Mouse (Mus musculus) limb, embryonic 14.5 days (tissue): ENCODE data around the gene Rin3. TPM values are rescaled to one million over a fixed set of nuclear protein-coding genes. Genes with fewer than 3 reads are reported as not detected.

Source experiments
- ATAC-seq: fragments of 200-750 bp; cut with Nextera tagmentation; 2 replicates; pipeline ENCODE4 v1.8.0; 2017; ENCODE audit warnings: low read depth, moderate number of reproducible peaks, moderate TSS enrichment; ENCODE audit not compliant: low FRiP score
- DNase-seq: peaks from one replicate; pipeline ENCODE4 v3.0.0-alpha.2; 2015; ENCODE audit warnings: low spot score
- H3K27ac ChIP-seq: fragments of 300-500 bp; sonication (generic); replicated peaks from 2 replicates; pipeline ENCODE4 v1.5.1; 2014; ENCODE audit warnings: low read depth, mild to moderate bottlenecking, low read length, moderate library complexity, mixed read lengths
- H3K27me3 ChIP-seq: fragments of 300-500 bp; sonication (generic); 2 replicates; pipeline ENCODE4 v1.6.1; 2014; ENCODE audit warnings: low read length, mixed read lengths; ENCODE audit not compliant: control insufficient read depth, insufficient read depth
- H3K36me3 ChIP-seq: fragments of 300-500 bp; sonication (generic); 2 replicates; pipeline ENCODE4 v1.6.1; 2014; ENCODE audit warnings: mild to moderate bottlenecking, low read length, moderate library complexity, mixed read lengths; ENCODE audit not compliant: control insufficient read depth, insufficient read depth
- H3K4me1 ChIP-seq: fragments of 300-500 bp; sonication (generic); 2 replicates; pipeline ENCODE4 v1.6.1; 2014; ENCODE audit warnings: antibody characterized with exemption, low read length, mixed read lengths; ENCODE audit not compliant: control insufficient read depth, insufficient read depth
- H3K4me2 ChIP-seq: fragments of 300-500 bp; sonication (generic); replicated peaks from 2 replicates; pipeline ENCODE4 v1.6.1; 2014; ENCODE audit warnings: low read depth, mild to moderate bottlenecking, low read length, moderate library complexity; ENCODE audit not compliant: severe bottlenecking
- H3K4me3 ChIP-seq: fragments of 300-500 bp; sonication (generic); replicated peaks from 2 replicates; pipeline ENCODE4 v1.5.1; 2014; ENCODE audit warnings: low read length
- H3K9ac ChIP-seq: fragments of 300-500 bp; sonication (generic); 2 replicates; pipeline ENCODE4 v1.6.1; 2014; ENCODE audit warnings: mild to moderate bottlenecking, low read depth, low read length, moderate library complexity; ENCODE audit not compliant: severe bottlenecking
- H3K9me3 ChIP-seq: fragments of 300-500 bp; sonication (generic); 2 replicates; pipeline ENCODE4 v1.6.1; 2016; ENCODE audit warnings: low read length; ENCODE audit not compliant: control insufficient read depth
- POLR2A ChIP-seq: fragments of 200-500 bp; IDR thresholded peaks from 2 replicates; pipeline ENCODE4 v1.8.0; 2012; ENCODE audit warnings: inconsistent platforms, mild to moderate bottlenecking, moderate library complexity, borderline replicate concordance; ENCODE audit not compliant: insufficient read depth, insufficient read length; ENCODE audit errors: extremely low read depth
- WGBS: fragments of 180-500 bp; shearing (Covaris S2); extraction: QIAGEN DNeasy Blood & Tissue Kit; methylation state at CpG from one replicate; pipeline ENCODE4 v1.1.7; 2014; 5-methylcytosine and 5-hydroxymethylcytosine counted together
- polyA plus RNA-seq, 2 experiments: library from polyadenylated mRNA; depleted of rRNA in 1 of 2; stranded (reverse) in 1 of 2; unstranded in 1 of 2; fragments of >200 nt; fragmentation: Nextera tagmentation in 1 of 2; extraction: Ambion mirVana in 1 of 2; gene quantifications; 2 replicates each; pipeline versions ENCODE4 v1.2.1 to v1.2.3; 2012 to 2014

The Rin3 gene
- polyA plus RNA-seq, 2 experiments = 10.0 to 10.8 TPM

DNA sequence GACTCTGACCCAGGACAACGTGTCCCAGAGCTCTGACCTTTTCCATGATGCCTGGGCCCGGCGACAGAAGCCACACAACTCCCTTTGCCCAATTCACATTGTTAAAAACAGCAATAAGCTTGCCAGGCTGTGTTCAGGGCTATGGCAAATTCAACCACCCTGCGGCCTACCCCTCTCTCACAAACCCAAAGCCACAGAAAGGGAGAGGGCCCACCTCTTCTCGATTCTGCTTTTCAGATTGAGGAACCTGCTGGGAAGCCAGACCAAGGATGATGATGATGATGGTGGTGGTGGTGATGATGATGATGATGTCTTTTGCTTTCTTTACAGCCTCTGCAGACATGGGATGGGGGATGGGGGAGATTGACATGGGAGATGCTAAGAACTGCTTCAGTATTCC, 36.6 kb upstream of the Rin3 start:
- no peak for ATAC-seq
- H3K27me3 ChIP-seq = no peaks in the 10 kb centered on the region
- H3K4me3 ChIP-seq = no peak overlapping the region
- DNase-seq = no peak
- no peak overlapping the region for H3K27ac ChIP-seq
- H3K9me3 ChIP-seq = no peaks in the 10 kb centered on the region
- TF ChIP-seq POLR2A = no peak
- H3K36me3 ChIP-seq = no peaks in the 10 kb centered on the region
- 87% methylated on average over 5 of the region's 5 CpGs for WGBS
- no peak overlapping the region for H3K9ac ChIP-seq
- 0 out of 2 replicates have a peak, but pooled peaks cover 4% of the 10 kb centered on the region for H3K4me1 ChIP-seq
- H3K4me2 ChIP-seq = no peak overlapping the region

DNA sequence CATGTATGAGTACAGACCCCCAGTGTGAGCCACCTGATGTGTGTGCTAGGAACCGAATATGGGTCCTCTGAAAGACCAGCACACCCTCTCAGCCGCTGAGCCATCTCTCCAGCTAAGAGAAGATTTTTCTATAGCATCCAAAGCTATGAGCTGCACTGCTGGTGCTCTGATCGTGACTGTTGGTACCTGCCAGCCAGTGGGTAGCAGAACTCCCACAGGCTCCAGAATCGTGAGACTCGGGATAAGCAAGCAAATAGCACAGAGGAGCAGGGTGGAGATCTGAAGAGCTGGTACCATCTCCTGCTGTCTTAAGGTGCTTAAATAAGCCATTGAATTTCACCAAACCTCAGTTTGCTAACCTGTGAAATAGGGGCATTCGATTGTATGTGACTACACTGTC, 34.7 kb upstream of the Rin3 start:
- WGBS = 84% methylated on average over 6 of the region's 6 CpGs
- no peaks in the 10 kb centered on the region for H3K27me3 ChIP-seq
- H3K9me3 ChIP-seq = no peaks in the 10 kb centered on the region
- H3K4me2 ChIP-seq = no peak overlapping the region
- no peak for TF ChIP-seq POLR2A
- no peaks in the 10 kb centered on the region for H3K4me1 ChIP-seq
- no peak for ATAC-seq
- no peaks in the 10 kb centered on the region for H3K36me3 ChIP-seq
- no peak overlapping the region for H3K9ac ChIP-seq
- DNase-seq = no peak
- H3K27ac ChIP-seq = no peak overlapping the region
- H3K4me3 ChIP-seq = no peak overlapping the region

DNA sequence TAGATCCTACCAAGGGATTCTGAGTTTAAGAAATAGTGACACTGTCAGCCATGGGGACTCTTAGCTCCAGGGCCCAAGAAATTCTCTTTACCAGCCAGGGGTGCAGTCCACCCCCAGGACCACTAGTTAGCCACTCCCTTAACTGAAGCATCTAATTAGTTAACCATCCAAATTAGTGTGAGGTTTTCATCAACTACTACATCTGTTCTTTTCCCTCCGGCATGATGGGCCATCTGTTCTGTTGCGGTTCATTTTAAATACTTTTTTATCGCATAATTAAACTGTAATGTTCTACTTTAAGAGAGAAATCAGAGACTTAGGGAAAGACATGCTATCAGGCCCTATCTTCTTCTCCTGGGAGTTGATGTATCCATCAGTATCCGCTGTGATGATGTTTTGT, 32.5 kb upstream of the Rin3 start:
- Histone ChIP-seq H3K9ac (no peak overlapping the region), H3K4me3 (no peak overlapping the region), H3K4me1 (no peaks in the 10 kb centered on the region), H3K27me3 (no peaks in the 10 kb centered on the region), H3K36me3 (no peaks in the 10 kb centered on the region), H3K9me3 (no peaks in the 10 kb centered on the region), H3K27ac (no peak overlapping the region), H3K4me2 (no peak overlapping the region)
- ATAC-seq (no peak), DNase-seq (no peak)
- no peak for TF ChIP-seq POLR2A
- 79% methylated on average over 4 of the region's 4 CpGs for WGBS

GRCm38 (mm10) chr12:102251070-102251469, 31.8 kb upstream of the Rin3 start:
- DNase-seq = no peak
- WGBS = 77% methylated on average over 3 of the region's 3 CpGs

GRCm38 (mm10) chr12:102251985-102252384, 30.9 kb upstream of the Rin3 start:
- DNase-seq (no peak), ATAC-seq (no peak)
- Histone ChIP-seq H3K9ac (no peak overlapping the region), H3K27ac (no peak overlapping the region), H3K4me3 (no peak overlapping the region), H3K9me3 (no peaks in the 10 kb centered on the region), H3K27me3 (no peaks in the 10 kb centered on the region), H3K36me3 (no peaks in the 10 kb centered on the region), H3K4me1 (no peaks in the 10 kb centered on the region), H3K4me2 (no peak overlapping the region)
- TF ChIP-seq POLR2A = no peak
- WGBS = 63% methylated on average over 3 of the region's 3 CpGs

More at GRCm38 (mm10) chr12:102251070-102251469, 31.8 kb upstream of the Rin3 start:
- Histone ChIP-seq H3K4me3 (no peak overlapping the region), H3K9ac (no peak overlapping the region), H3K4me1 (no peaks in the 10 kb centered on the region), H3K4me2 (no peak overlapping the region), H3K27ac (no peak overlapping the region), H3K36me3 (no peaks in the 10 kb centered on the region), H3K27me3 (no peaks in the 10 kb centered on the region), H3K9me3 (no peaks in the 10 kb centered on the region)
- ATAC-seq = no peak
- no peak for TF ChIP-seq POLR2A

DNA sequence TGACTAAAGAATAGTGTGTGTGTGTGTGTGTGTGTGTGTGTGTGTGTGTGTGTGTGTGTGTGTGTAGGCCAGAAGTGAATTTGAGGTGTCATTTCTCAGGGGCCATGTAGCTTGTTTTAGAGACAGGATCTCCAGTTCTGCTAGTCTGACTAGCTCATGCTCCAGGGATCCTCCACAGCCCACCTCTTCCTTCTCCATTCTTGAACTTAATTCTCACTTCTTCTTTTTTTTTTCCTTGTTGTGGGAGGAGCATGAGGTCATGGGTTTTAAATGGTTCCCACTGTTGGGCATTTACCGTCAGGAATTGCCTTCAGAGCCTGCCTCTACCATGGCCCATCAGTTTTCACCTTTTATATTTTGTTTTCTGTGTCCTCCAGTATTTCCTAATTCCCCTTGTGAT, 30.3 kb upstream of the Rin3 start:
- 58% methylated on average over 1 of the region's 1 CpGs for WGBS
- Histone ChIP-seq H3K4me1 (no peaks in the 10 kb centered on the region), H3K9me3 (no peaks in the 10 kb centered on the region), H3K27me3 (no peaks in the 10 kb centered on the region), H3K4me2 (no peak overlapping the region), H3K27ac (no peak overlapping the region), H3K9ac (no peak overlapping the region), H3K4me3 (no peak overlapping the region), H3K36me3 (no peaks in the 10 kb centered on the region)
- ATAC-seq = no peak
- no peak for TF ChIP-seq POLR2A
- no peak for DNase-seq
